Mouse (Mus musculus) kidney, postnatal 0 days (tissue): ENCODE data around the gene Setd3. TPM values are rescaled to one million over a fixed set of nuclear protein-coding genes. Genes with fewer than 3 reads are reported as not detected.

Experiments
- ATAC-seq: fragments of 200-750 bp; cut with Nextera tagmentation; replicated peaks from 2 replicates; pipeline ENCODE4 v1.8.0; 2017; ENCODE audit warnings: low read depth, moderate number of reproducible peaks, moderate TSS enrichment, moderate library complexity; ENCODE audit not compliant: low FRiP score
- DNase-seq: peaks from one replicate; pipeline ENCODE4 v3.0.0-alpha.2; 2016; ENCODE audit warnings: low spot score
- H3K27ac ChIP-seq: fragments of 300-500 bp; sonication (generic); 2 replicates; pipeline ENCODE4 v1.5.1; 2014; ENCODE audit warnings: mild to moderate bottlenecking
- H3K27me3 ChIP-seq: fragments of 300-500 bp; sonication (generic); 2 replicates; pipeline ENCODE4 v1.6.1; 2014; ENCODE audit warnings: low read length, mixed read lengths; ENCODE audit not compliant: insufficient read depth
- H3K36me3 ChIP-seq: fragments of 300-500 bp; sonication (generic); 2 replicates; pipeline ENCODE4 v1.6.1; 2014; ENCODE audit warnings: low read length, mixed read lengths; ENCODE audit not compliant: insufficient read depth
- H3K4me1 ChIP-seq: fragments of 300-500 bp; sonication (generic); replicated peaks from 2 replicates; pipeline ENCODE4 v1.6.1; 2014; ENCODE audit warnings: antibody characterized with exemption, low read length, mixed read lengths; ENCODE audit not compliant: insufficient read depth
- H3K4me2 ChIP-seq: fragments of 300-500 bp; sonication (generic); 2 replicates; pipeline ENCODE4 v1.6.1; 2014; ENCODE audit warnings: mild to moderate bottlenecking, low read length, moderate library complexity, mixed read lengths
- H3K4me3 ChIP-seq: fragments of 300-500 bp; sonication (generic); replicated peaks from 2 replicates; pipeline ENCODE4 v1.5.1; 2014; ENCODE audit warnings: low read depth, low read length
- H3K9ac ChIP-seq: fragments of 300-500 bp; sonication (generic); 2 replicates; pipeline ENCODE4 v1.6.1; 2014; ENCODE audit warnings: low read depth, low read length
- H3K9me3 ChIP-seq: fragments of 300-500 bp; sonication (generic); replicated peaks from 2 replicates; pipeline ENCODE4 v1.6.1; 2016; ENCODE audit warnings: low read length, inconsistent platforms, mixed read lengths
- CTCF ChIP-seq: IDR thresholded peaks from 2 replicates; pipeline ENCODE4 v1.5.1; 2016; ENCODE audit warnings: antibody characterized with exemption, low read depth, mild to moderate bottlenecking, moderate library complexity
- WGBS: fragments of 180-500 bp; shearing (Covaris S2); extraction: QIAGEN DNeasy Blood & Tissue Kit; methylation state at CpG from one replicate; pipeline ENCODE4 v1.1.7; 2014; 5-methylcytosine and 5-hydroxymethylcytosine counted together
- polyA plus RNA-seq: library from polyadenylated mRNA; unstranded; fragments of >200 nt; fragmentation: Nextera tagmentation; extraction: Ambion mirVana; gene quantifications from 2 replicates; pipeline ENCODE4 v1.2.1, GENCODE M21; 2015

The Setd3 gene
- polyA plus RNA-seq, 1 experiment from 2014 or later = 74.3 TPM

- Histone ChIP-seq H3K9me3 (no peaks in the 10 kb centered on the region), H3K27ac (no peak overlapping the region), H3K27me3 (no peaks in the 10 kb centered on the region), H3K9ac (no peak overlapping the region), H3K4me1 (peaks cover 35% of the 10 kb centered on the region; the same call in 1 of the 2 replicates), H3K36me3 (no peaks in the 10 kb centered on the region), H3K4me3 (no peak overlapping the region), H3K4me2 (no peak overlapping the region)
- ATAC-seq (no peak), DNase-seq (peak; percentile 54)
- WGBS = 39% methylated on average over 8 of the region's 8 CpGs
- TF ChIP-seq CTCF = peak; percentile 19; the same call in 1 of the 2 replicates
Measured at GRCm38 (mm10) chr12:108215090-108215489, 36.0 kb upstream of the Setd3 start.

- no peak for TF ChIP-seq CTCF
- H3K4me3 ChIP-seq = no peak overlapping the region
- no peak overlapping the region for H3K4me2 ChIP-seq
- ATAC-seq (peak; percentile 12; the same call in 1 of the 2 replicates), DNase-seq (peak; percentile 56)
- no peaks in the 10 kb centered on the region for H3K9me3 ChIP-seq
- 21% methylated on average over 18 of the region's 18 CpGs for WGBS
- H3K27ac ChIP-seq = peak overlapping the region; percentile 43; the same call in 1 of the 2 replicates
- peaks cover 29% of the 10 kb centered on the region; the same call in 1 of the 2 replicates for H3K4me1 ChIP-seq
- no peak overlapping the region for H3K9ac ChIP-seq
- H3K36me3 ChIP-seq = no peaks in the 10 kb centered on the region
- H3K27me3 ChIP-seq = no peaks in the 10 kb centered on the region
Measured at GRCm38 (mm10) chr12:108213090-108214041, 34.3 kb upstream of the Setd3 start.

GRCm38 (mm10) chr12:108212476-108212875, 33.4 kb upstream of the Setd3 start:
- H3K27ac ChIP-seq = no peak overlapping the region
- H3K27me3 ChIP-seq = no peaks in the 10 kb centered on the region
- DNase-seq = no peak
- no peak overlapping the region for H3K4me2 ChIP-seq
- H3K9me3 ChIP-seq = no peaks in the 10 kb centered on the region
- H3K36me3 ChIP-seq = 0 out of 2 replicates have a peak, but pooled peaks cover under 1% of the 10 kb centered on the region
- peaks cover 29% of the 10 kb centered on the region; the same call in 1 of the 2 replicates for H3K4me1 ChIP-seq
- no peak overlapping the region for H3K9ac ChIP-seq
- no peak for TF ChIP-seq CTCF
- ATAC-seq = no peak
- H3K4me3 ChIP-seq = no peak overlapping the region
- WGBS = 67% methylated on average over 6 of the region's 6 CpGs

- no peak overlapping the region for H3K4me2 ChIP-seq
- H3K27ac ChIP-seq = no peak overlapping the region
- H3K27me3 ChIP-seq = no peaks in the 10 kb centered on the region
- H3K9me3 ChIP-seq = no peaks in the 10 kb centered on the region
- ATAC-seq = no peak
- peaks cover 29% of the 10 kb centered on the region; the same call in 1 of the 2 replicates for H3K4me1 ChIP-seq
- peak; percentile 20 for DNase-seq
- TF ChIP-seq CTCF = no peak
- no peak overlapping the region for H3K4me3 ChIP-seq
- H3K9ac ChIP-seq = no peak overlapping the region
- 0 out of 2 replicates have a peak, but pooled peaks cover 4% of the 10 kb centered on the region for H3K36me3 ChIP-seq
- WGBS = 28% methylated on average over 5 of the region's 5 CpGs
Measured at GRCm38 (mm10) chr12:108212071-108212470, 33.0 kb upstream of the Setd3 start.

- no peak overlapping the region for H3K4me2 ChIP-seq
- 0 out of 2 replicates have a peak, but pooled peaks cover 7% of the 10 kb centered on the region for H3K36me3 ChIP-seq
- no peak overlapping the region for H3K9ac ChIP-seq
- WGBS = 81% methylated on average over 15 of the region's 15 CpGs
- no peaks in the 10 kb centered on the region for H3K27me3 ChIP-seq
- TF ChIP-seq CTCF = no peak
- H3K9me3 ChIP-seq = no peaks in the 10 kb centered on the region
- H3K4me1 ChIP-seq = peaks cover 29% of the 10 kb centered on the region; the same call in 1 of the 2 replicates
- no peak overlapping the region for H3K27ac ChIP-seq
- DNase-seq = no peak
- H3K4me3 ChIP-seq = no peak overlapping the region
- ATAC-seq = no peak
Measured at GRCm38 (mm10) chr12:108210623-108211022, 31.5 kb upstream of the Setd3 start.

- 0 out of 2 replicates have a peak, but pooled peaks cover 14% of the 10 kb centered on the region for H3K36me3 ChIP-seq
- WGBS = 26% methylated on average over 13 of the region's 13 CpGs
- no peak overlapping the region for H3K4me3 ChIP-seq
- no peak overlapping the region for H3K9ac ChIP-seq
- peak; percentile 85 for TF ChIP-seq CTCF
- H3K9me3 ChIP-seq = no peaks in the 10 kb centered on the region
- H3K27ac ChIP-seq = no peak overlapping the region
- ATAC-seq (no peak), DNase-seq (peak; percentile 83)
- H3K4me2 ChIP-seq = no peak overlapping the region
- no peaks in the 10 kb centered on the region for H3K27me3 ChIP-seq
- H3K4me1 ChIP-seq = peaks cover 24% of the 10 kb centered on the region; the same call in 1 of the 2 replicates
Measured at GRCm38 (mm10) chr12:108208726-108209438, 29.8 kb upstream of the Setd3 start.
